ENCODE assay signal across 8 mouse cellular contexts in genomic region chr5:123930508-123930989, GRCm38 (mm10). TPM values are rescaled to one million over a fixed set of nuclear protein-coding genes. Genes with fewer than 3 reads are reported as not detected.
DNase-seq lines count a peak whose midpoint lies in the region; ATAC-seq lines count a peak whose summit lies in the region.

TSS of gene Ccdc62 (plus strand) at chr5:123930679.

- under 1% methylated on average over 56 of the region's 56 CpGs for WGBS in heart, embryonic 14.5 days
- under 1% methylated on average over 55 of the region's 56 CpGs for WGBS in liver, embryonic 13.5 days (ENCODE audit: insufficient replicate concordance)
- 0% methylated on average over 56 of the region's 56 CpGs for WGBS in stomach, embryonic 16.5 days

- H3K4me2 ChIP-seq in heart, embryonic 14.5 days (ENCODE audit: low read length), result peak within 1 kb of the TSS; percentile 83
- H3K4me2 ChIP-seq in liver, embryonic 13.5 days, result peak within 1 kb of the TSS; percentile 85
- peak within 1 kb of the TSS; percentile 88 for H3K4me2 ChIP-seq in stomach, embryonic 16.5 days (ENCODE audit: low read depth, low read length)

- H3K36me3 ChIP-seq in heart, embryonic 14.5 days (ENCODE audit: control insufficient read depth, insufficient read depth, low read length), result peaks cover 36% of the 10 kb centered on the region
- H3K36me3 ChIP-seq in liver, embryonic 13.5 days, result peaks cover 42% of the 10 kb centered on the region
- H3K36me3 ChIP-seq in stomach, embryonic 16.5 days (ENCODE audit: control insufficient read depth, insufficient read depth, low read length), result 0 out of 2 replicates have a peak, but pooled peaks cover 8% of the 10 kb centered on the region

- ATAC-seq in heart, embryonic 14.5 days (ENCODE audit: insufficient number of reproducible peaks, insufficient read depth, low FRiP score, low read depth), result peak; percentile 97
- peak; percentile 94 for ATAC-seq in liver, embryonic 13.5 days (ENCODE audit: low read depth)
- peak; percentile 99 for ATAC-seq in stomach, embryonic 16.5 days (ENCODE audit: insufficient read depth, low FRiP score)

- H3K9ac ChIP-seq in heart, embryonic 14.5 days (ENCODE audit: low read length), result peak within 1 kb of the TSS; percentile 96
- peak within 1 kb of the TSS; percentile 93 for H3K9ac ChIP-seq in liver, embryonic 13.5 days
- H3K9ac ChIP-seq in stomach, embryonic 16.5 days (ENCODE audit: low read length), result peak within 1 kb of the TSS; percentile 95

- no peaks in the 10 kb centered on the region for H3K9me3 ChIP-seq in heart, embryonic 14.5 days (ENCODE audit: control insufficient read depth, low read length)
- no peaks in the 10 kb centered on the region for H3K9me3 ChIP-seq in liver, embryonic 13.5 days (replicated peaks)
- no peaks in the 10 kb centered on the region for H3K9me3 ChIP-seq in stomach, embryonic 16.5 days (replicated peaks; ENCODE audit: control insufficient read depth, low read length)

- H3K27ac ChIP-seq in brown adipose tissue, adult 24 weeks (replicated peaks; ENCODE audit: low read depth, low read length), result peak within 1 kb of the TSS; percentile 93
- H3K27ac ChIP-seq in heart, embryonic 14.5 days (replicated peaks in 1 of 2; ENCODE audit: control insufficient read depth in 1 of 2, insufficient read depth in 1 of 2, low read depth in 2 of 2, low read length in 2 of 2), result peak within 1 kb of the TSS; percentile 85 to 91
- H3K27ac ChIP-seq in liver, embryonic 13.5 days, result peak within 1 kb of the TSS; percentile 87
- H3K27ac ChIP-seq in stomach, embryonic 16.5 days (ENCODE audit: low read length), result peak within 1 kb of the TSS; percentile 92

- peak; percentile 97 for DNase-seq in CD4-positive, CD25-positive, alpha-beta regulatory T cell, adult 2 months (ENCODE audit: low read depth, low spot score)
- DNase-seq in fibroblast of lung, adult 2 months (ENCODE audit: low read depth), result peak; percentile 90
- peak; percentile 97 for DNase-seq in kidney, postnatal 14 days
- DNase-seq in liver, embryonic 13.5 days, result peak; percentile 89
- peak; percentile 93 for DNase-seq in neural tube, embryonic 10.5 days (ENCODE audit: extremely low spot score, low spot score)

- peaks cover 2% of the 10 kb centered on the region for H3K4me1 ChIP-seq in brown adipose tissue, adult 24 weeks (ENCODE audit: control insufficient read depth, insufficient read depth, insufficient read length, low read length)
- H3K4me1 ChIP-seq in heart, embryonic 14.5 days (ENCODE audit: control insufficient read depth in 2 of 2, insufficient read depth in 2 of 2, low read length in 2 of 2), result peaks cover 3% of the 10 kb centered on the region in 2 experiments; a peak in 3 of 4 replicates
- peaks cover 40% of the 10 kb centered on the region for H3K4me1 ChIP-seq in liver, embryonic 13.5 days (replicated peaks)
- H3K4me1 ChIP-seq in stomach, embryonic 16.5 days (ENCODE audit: control insufficient read depth, insufficient read depth, low read length), result peaks cover 7% of the 10 kb centered on the region; the same call in 1 of the 2 replicates

- no peaks in the 10 kb centered on the region for H3K27me3 ChIP-seq in heart, embryonic 14.5 days (ENCODE audit: control insufficient read depth, insufficient read depth, low read length)
- no peaks in the 10 kb centered on the region for H3K27me3 ChIP-seq in liver, embryonic 13.5 days
- no peaks in the 10 kb centered on the region for H3K27me3 ChIP-seq in stomach, embryonic 16.5 days (ENCODE audit: control insufficient read depth, insufficient read depth, low read length)

- H3K4me3 ChIP-seq in brown adipose tissue, adult 24 weeks (ENCODE audit: insufficient read depth, low read depth, low read length), result peak within 1 kb of the TSS; percentile 98
- H3K4me3 ChIP-seq in heart, embryonic 14.5 days (ENCODE audit: control insufficient read depth in 1 of 2, insufficient read depth in 1 of 2, low read depth in 1 of 2, low read length in 2 of 2), result peak within 1 kb of the TSS; percentile 71 to 100
- H3K4me3 ChIP-seq in liver, embryonic 13.5 days (replicated peaks), result peak within 1 kb of the TSS; percentile 82
- H3K4me3 ChIP-seq in stomach, embryonic 16.5 days (replicated peaks; ENCODE audit: low read length), result peak within 1 kb of the TSS; percentile 82

RNA-seq across cellular contexts. Expression of gene Ccdc62, which starts in this region (rescaled TPM):
- polyA plus RNA-seq in brown adipose tissue, adult 24 weeks (2012; ENCODE audit: insufficient read depth, insufficient read length, missing spikeins), result 6.1 and 11.5 TPM in 2 replicates
- polyA plus RNA-seq in heart, embryonic 14.5 days (2014; fragmentation: Nextera tagmentation; extraction: Ambion mirVana), result 5.1 and 6.2 TPM in 2 replicates
- polyA plus RNA-seq in liver, embryonic 13.5 days (2015; fragmentation: Nextera tagmentation; extraction: Ambion mirVana), result 3.6 and 4.1 TPM in 2 replicates
- 4.8 and 6.8 TPM in 2 replicates for polyA plus RNA-seq in stomach, embryonic 16.5 days (2015; fragmentation: Nextera tagmentation; extraction: Ambion mirVana)

Comparison
In these comparisons a context has a peak if more than half of its experiments do, and no peak if none do; other contexts are left out.
1. Peak in every context shown above with its lines: DNase-seq, ATAC-seq, H3K4me3 ChIP-seq and H3K27ac ChIP-seq.